Mouse (Mus musculus) right cerebral cortex, postnatal 25 days (tissue): Measurements from ENCODE around the gene Prdm10.

ENCODE experiments used
- DNase-seq: peaks from one replicate; pipeline ENCODE4 v3.0.0; 2022

Prdm10 gene

DNA sequence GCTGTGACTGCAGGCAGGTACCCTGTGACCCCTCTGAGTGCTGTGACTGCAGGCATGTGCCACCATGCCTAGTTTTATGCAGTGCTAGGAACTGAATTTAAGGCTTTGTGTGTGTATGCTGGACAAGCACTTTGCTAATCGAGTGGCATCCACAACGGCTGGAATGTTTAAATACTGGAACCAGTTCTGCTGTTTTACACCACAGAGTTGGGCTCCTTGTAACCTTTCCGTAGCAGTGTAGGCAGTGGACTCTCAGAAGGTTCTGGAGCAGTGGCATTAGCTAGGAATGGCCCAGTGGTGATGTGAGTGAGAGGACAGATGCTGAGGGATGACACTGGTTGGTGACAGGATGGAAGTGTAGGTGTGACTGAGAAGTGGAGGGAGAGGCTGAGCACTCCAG lies 26.9 kb downstream of the Prdm10 start:
- no peak for DNase-seq

DNA sequence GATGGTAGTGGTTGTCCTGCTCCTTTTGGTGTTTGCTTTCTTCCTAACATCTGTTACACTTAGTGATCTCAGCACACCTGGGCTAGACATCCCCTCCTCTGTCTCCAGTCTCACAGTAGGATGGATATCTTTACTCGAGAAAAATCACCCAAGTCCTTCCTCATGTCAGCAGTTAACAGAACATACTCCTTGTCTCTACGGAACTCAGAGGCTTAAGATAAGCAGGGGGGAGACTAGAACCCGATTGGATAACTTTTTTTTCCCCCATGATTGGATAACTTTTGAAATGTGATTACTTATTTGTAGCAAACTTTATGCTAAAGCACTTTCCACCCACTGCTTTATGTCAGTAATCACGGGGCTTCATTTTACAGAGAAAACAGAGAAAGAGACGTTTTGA lies 28.7 kb downstream of the Prdm10 start:
- DNase-seq: no peak

DNA sequence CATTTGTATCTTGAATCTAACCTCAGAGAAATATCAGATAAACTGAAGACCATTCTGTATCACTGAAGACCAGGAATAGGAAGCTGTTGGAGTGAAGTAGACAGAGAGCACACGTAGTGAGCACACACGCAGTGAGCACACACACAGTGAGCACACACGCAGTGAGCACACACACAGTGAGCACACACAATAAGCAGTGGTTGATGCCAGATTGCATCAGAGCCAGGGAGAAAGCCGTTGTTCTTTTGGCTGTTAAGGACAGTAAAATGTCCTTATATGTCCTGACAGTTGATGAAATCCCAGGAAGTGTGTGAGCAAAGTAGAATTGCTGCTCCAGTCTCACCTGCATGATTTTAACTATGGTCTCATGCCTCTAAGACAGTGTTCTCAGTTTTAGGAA lies 30.3 kb downstream of the Prdm10 start:
- no peak for DNase-seq

DNA sequence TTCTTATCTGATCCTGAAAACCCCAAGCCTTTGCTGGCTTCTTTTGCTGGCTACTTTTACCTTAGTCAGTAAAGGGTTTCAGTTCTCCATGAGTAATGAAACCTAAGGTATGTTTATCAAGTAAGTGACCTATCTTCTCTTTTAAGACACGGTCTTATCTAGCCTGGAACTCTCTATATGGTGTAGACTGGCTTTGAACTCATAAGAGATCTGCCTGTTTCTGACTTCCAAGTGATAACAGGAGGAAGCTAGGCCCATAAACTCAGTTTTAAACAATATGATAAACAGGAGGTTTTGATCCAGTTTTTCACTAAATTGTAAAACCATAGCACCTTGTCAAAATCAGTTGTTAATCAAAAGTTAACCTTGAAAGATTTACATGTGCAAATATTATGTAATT lies 33.5 kb downstream of the Prdm10 start:
- no peak for DNase-seq

DNA sequence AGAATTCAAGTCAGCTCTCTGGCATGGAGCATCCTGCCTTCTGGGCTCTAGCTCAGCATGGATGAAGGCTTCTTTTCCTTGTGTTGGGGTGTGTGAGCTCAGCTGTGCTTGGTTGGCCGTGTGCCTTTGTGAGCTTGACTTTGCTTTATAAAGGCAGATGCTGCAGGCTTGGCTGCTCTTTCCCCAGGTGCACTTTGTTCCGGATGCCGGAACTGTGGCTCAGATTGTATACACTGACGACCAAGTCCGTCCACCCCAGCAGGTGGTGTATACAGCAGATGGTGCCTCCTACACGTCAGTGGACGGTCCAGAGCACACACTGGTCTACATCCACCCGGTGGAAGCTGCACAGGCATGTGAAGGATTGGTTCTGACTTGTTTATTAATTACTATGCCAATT lies 35.6 kb downstream of the Prdm10 start:
- no peak for DNase-seq

DNA sequence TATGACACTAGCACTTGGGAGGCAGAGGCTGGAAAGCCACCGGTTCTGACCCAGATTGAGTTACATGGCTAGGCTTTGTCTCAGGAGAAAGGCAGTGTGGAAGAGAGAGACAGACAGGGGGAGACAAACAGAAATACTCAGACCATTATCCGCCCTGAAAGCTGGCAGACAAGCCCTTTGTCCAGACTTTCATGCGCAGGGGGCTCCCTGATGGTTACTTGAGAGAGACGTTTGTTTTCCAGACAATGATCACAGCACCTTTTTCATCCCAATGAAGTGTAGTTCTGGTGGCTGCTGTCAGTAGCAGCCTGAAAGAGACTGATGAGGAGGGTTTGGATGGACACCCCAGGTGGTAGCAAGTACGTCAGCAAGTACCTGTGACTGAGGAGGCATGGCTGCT lies 38.6 kb downstream of the Prdm10 start:
- no peak for DNase-seq

DNA sequence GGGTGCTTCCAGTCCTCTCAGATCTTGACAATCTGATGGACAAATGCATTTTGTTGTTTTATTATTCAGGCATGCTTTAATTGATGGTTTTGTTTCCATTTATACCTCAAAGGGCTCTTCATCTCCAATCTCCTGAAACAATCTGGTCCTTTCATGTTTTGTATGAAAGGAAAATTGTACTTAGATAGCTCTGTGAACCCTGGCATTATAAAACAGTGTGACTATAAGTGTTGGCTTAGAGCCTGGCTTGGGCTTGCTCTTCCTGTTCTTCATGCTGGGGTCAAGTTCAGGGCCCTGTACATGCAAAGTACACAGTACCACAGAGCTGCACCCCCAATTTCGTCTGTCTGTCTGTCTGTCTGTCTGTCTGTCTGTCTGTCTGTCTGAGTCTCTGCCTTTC lies 40.4 kb downstream of the Prdm10 start:
- DNase-seq: no peak

DNA sequence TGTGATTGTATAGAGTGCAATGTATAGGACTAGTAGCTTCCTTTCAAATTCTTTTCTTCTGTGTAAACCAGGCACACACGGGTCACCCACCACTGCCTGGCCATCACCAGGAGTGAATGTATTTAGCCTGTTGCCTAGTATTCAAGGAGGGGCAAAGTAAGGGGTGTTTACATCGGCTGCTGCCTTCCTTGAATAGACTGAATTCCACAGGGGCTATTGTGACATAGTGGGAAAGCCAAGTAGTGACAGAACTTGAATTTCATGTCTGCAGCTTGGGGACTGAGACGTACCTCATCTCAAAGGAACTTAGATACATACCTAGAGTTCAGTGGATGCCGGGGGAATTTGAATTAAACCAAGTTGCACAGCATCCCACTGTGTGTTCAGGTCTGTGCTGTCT lies 41.2 kb downstream of the Prdm10 start:
- DNase-seq: no peak

DNA sequence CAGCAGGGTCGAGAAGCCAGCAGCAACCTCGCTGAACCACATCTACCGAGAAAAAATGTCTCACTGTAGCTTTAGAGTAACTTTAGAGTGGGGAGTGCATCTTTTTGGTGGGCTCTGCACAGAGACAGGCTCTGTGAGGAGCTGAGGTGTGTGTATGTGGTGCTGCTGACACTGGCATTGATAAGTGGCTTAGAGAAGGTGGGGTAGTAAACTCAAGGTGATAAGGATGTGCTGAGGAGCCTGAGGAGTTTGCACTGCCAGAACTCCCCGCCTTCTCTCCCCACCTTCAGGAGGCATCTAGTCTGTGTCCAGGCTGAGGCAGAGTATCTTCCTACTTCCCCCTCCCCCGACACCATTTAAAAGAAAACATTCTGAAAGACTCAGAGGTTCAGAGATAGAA lies 41.8 kb downstream of the Prdm10 start:
- DNase-seq: no peak

DNA sequence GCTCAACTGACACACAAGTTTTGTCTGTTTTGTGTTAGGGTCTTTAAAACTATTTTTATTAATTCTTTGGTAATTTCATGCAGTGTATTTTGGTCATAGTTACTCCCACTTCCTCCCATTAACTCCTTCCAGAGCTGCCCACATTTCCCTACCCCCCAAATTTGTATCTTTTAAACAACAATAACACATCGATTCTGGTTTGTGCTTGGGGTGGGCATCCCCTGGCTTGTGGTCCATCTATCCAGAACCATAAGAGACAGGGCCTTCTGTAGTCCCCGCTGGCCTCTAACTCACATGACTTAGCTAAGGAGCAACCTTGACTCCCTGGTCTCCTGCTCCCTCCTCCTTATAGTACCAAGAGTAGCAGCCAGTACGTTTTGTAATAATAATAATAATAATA lies 50.5 kb downstream of the Prdm10 start:
- no peak for DNase-seq

DNA sequence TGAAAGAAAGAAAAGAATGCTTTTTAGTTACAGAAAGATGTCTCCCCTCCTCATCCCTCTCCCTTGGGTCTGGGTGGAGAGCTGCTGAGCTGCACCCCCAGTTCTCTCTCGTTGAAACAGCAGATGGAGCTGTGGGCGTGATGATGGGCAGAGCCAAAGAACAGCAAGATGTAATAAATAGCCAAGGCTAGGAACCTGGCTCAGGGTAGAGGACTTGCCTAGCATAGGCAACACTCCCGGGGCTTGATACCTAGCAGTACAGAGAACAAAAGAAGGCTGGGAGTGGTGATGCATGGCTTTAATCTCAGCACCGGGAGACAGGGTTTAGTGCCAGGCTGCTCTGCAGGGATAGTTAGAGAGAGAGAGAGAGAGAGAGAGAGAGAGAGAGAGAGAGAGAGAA lies 50.9 kb downstream of the Prdm10 start:
- DNase-seq: peak; percentile 74

DNA sequence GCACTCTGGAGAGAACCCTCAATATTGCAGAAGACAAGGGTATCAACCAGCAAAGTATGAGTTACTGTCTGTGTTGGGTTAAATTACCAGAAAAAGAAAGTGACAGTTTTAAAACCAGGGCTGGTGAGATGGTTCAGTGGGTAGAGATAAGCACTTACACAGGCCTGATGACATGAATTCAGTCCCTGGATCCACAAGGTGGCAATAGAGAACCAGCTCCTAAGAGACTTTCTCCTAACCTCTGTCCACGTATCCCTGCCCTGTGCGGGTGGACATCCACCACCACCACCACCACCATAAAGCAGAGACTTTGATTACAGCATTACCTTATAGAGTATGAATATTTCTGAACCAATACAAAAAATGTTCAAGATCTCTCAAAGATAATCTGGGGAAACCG lies 51.6 kb downstream of the Prdm10 start:
- DNase-seq: no peak

DNA sequence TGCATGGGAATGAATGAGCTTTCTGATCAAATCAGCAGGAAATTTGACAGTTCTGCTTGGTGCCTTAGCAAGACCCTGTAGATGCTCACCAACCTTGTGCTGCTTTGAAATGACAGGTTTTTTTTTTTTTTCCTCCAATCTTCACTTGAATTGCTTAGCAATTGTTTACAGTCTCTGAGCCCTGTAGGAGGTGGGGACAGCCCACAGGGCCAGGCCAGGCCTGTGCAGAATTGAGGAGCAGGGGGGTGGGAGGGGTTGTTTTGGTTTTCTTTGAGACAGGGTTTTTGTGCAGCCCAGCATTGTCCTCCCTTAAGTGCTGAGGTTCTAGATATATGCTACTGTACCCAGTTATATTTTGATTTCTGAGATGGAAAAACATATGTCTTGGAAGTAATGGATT lies 52.5 kb downstream of the Prdm10 start:
- DNase-seq: no peak

DNA sequence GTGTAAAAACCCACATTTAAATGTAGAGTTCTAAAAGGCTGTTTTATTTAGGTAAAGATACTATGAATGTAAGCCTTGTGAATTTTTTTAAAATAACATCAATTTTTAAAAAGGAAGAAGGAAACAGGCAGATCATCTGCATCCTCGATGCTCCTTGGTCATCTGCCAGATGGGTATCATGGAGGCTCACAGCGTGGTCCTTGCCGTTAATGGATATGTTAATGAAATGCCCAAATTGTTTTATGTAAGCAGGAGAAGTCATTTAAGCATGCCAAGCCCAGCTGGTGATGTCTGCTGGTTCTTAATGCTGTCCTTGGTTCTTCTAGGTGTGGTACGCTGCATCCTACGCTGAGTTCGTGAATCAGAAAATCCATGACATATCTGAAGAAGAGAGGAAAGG lies 54.7 kb downstream of the Prdm10 start:
- no peak for DNase-seq

DNA sequence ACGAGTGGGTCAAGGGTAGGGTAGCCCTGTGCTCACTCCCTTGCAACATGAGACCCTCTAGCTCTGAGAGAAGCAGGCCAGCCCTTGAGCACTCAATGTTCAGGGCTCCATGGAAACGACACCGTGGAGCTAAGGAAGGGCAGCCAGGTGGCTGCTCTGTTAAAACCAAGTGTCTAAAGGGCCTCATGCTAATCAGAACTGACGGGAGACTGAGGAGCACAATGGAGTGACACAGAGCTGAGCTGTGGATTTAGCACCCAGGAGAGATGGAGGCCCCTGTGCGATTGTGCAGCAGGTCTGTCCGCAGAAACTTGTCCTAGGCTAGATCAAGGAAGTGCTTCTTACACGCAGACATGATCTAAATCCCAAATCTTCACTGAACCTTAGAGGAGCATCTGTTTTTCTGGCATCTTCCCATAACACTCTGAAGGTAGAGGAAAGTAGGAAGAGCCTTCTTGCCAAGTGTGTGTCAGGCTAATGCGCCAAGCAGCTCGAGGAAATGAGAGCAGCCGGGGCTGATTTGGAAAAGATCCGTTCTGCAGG lies 64.0 kb downstream of the Prdm10 start:
- peak; percentile 18 for DNase-seq

DNA sequence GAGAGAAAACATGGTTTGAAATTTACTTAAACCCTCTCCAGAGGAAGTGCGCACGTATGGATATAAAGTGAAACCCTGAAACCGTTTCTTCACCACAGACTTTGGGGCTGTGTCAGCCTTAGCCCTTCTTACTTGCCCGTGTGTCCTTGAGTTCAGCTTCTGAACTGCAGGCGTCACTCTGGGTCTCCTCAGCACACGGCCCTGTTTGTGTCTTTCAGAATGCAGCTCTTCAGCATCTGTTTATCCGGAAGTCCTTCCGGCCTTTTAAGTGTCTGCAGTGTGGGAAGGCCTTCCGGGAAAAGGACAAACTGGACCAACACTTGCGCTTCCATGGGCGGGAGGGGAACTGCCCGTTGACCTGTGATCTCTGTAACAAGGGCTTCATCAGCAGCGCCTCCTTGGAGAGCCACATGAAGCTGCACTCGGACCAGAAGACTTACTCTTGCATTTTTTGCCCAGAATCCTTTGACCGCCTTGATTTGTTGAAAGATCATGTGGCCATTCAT lies 66.3 kb downstream of the Prdm10 start:
- no peak for DNase-seq

DNA sequence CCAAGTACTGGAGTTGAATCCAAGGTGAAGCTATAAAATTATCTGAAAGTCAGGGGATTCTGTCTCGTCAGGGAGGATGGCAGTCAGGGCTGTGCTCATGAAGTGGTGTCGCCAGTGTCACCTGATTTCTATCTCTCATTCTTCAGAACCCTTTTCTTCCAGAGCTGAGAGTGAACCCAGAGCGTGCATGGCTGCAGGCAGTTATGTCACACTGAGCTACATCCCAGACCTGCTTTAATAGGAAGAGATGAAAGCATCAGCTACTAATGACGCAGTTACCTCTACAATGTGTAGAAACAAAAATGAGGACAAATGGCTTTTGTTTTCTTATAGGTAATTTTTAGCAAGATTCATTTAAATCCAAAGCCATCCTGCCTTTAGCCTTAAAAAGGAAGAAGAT lies 68.1 kb downstream of the Prdm10 start:
- DNase-seq: no peak

DNA sequence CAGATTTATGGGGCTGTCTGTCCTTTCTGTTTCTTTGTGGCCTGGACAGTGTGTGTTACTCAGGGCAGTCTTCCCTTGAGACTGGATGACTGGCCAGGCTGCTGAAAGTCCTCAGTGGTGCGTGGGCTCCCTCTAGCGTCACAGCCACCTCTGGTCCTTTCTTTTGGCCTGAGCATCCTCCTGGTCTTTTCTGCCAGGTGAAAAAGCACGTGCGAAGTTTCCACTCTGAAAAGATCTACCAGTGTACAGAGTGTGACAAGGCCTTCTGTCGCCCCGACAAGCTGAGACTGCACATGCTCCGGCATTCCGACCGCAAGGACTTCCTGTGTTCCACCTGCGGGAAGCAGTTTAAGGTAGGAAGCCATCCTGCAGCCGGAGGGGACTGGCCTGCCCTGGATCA lies 68.6 kb downstream of the Prdm10 start:
- DNase-seq: peak; percentile 45

DNA sequence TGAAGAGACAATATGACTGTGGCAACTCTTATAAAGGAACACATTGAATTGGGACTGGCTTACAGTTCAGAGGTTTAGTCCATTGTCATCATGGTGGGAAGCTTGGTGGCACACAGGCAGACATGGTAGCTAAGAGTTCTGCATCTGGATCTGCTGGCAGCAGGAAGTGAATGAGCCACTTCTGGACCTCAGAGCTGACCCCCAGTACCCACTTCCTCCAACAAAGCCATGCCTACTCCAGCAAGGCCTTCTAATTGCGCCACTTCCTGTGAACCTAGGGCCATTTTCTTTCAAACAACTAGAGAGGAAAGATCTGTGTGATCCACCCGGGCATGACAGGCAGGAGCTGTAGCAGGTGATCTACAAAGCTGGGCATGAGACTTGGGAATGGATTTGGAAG lies 72.4 kb downstream of the Prdm10 start:
- no peak for DNase-seq

DNA sequence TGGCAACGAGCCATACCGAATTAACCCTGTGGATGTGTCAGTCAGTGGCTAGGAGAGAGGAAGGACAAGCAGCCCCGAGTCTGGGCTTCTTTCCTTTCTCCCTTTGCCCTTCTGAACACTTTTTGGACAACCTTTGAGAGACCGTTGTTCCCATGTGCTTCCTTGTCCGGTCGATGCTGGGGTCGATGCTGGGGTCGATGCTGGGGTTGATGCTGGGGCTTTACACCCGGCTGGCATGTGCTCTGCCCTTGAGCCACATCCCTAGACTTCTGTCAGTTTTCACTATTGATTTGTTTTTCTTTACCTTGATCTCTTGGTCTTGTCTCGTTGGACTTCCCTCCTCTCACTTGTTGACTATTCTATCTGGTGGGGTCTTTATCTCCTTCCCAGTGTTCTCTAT lies 73.2 kb downstream of the Prdm10 start:
- no peak for DNase-seq

DNA sequence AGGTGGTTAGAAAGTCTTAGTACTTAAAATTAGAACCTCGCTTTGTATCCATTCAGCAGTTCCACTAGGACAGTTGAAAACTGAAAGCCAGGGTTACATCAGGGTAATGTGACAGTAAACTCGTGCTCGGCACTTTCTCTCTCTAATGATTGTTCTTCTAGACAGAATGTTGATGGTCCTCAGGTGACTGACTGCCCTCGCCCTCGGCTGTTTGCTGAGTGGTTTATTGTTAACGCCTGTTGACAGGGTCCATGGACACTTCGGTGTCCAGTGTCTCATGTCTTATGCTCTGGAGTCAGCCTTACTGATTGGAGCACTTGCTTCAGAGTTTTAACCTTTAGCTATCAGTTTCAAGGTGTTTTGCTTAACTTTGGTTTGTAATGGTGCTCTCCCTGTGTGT lies 73.7 kb downstream of the Prdm10 start:
- no peak for DNase-seq

DNA sequence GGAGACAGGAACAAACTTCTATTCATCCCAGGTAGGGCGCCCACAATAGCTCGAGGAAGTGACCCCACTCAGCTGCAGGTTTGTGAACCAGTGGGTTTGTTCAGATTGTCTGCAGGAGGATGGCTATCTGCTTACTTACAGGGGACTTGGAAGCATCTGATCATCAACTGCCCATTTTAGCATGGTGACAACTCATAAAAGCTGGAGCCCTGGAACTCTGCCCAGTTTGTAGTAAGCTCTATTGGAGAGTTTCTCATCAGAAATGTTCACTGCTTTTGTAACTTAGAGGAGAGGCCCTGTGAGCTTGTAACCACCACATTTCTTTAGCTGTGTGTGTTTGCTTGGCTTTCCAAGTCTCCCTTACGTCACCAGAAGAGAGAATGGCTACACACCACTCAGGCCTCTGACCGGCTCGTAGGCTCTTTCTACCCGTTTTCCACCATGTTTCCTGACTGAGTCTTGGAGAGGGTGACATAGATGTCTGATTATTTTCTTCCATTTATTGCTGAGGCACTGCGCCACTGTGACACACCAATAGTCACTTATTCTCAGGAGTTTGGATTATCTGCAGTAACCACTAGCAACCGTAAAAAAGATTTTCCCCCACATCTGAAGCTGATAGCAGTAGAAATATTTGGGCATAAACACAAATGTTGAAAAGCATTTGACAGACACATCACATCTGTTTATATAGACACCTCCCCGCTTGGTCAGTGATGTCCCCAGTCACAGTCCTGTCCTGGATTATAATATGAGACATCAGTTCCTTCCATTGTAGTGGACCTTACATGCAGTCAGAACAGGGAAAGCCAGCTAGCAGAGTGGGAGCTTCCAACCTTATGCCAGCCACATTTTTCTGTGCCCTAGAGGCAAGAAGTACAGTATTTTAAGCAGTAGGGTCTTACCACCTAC lies 83.6 kb downstream of the Prdm10 start:
- DNase-seq: no peak

DNA sequence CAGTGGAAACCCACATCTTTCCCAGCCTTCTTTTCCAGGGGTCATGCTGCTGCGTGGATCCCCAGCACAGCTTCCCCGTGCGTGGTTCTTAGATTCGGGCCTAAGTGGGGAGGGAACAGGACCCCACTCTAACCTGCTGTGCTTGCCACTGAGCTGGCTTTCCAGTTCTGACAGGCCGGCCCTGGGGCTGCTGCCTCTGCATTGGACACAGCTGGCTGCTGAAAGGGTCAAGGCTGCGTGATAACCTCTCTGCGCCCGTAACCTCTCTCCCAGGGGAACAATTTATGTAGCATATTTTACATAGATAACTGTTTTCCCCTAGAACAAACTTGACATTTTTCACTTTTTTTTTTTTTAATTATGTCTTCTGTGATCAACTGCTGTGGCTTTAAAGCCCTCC lies 84.7 kb downstream of the Prdm10 start:
- DNase-seq: no peak

DNA sequence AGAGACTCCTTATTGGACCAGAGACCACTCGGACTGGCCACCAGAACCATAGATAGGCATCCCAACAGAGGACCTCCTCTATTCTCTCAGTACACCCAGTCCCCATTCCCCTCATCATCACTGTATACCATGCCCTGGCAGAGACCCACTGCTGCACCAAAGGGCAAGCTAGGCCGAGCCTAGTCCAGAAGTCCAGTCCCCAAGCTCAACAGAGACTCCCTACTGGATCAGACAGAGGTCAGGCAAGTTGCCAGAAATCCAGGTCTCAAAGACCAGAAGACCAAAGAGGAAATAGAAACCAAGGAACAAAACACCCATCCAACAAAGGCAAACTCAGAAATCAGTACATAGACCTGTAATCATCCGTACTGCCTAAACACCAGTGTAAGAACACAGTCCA lies 91.4 kb downstream of the Prdm10 start:
- no peak for DNase-seq

DNA sequence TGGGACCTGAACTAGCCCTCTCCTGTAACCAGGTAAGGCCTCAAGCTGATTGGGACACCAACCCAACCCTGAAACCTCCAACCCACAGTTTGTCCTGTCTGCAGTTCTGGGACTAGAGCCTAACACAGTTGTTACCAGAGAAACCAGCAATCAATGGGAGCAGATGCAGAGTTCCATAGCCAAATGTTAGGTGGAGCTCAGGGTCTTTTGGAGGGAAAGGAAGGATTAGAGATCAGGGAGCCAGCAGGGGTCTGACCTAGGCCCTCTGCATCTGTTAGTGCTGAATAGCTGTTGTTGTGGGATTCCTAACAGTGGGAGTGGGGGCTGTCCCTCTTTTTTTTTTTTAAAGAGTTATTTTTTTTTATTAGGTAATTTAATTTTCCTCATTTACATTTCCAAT lies 96.3 kb downstream of the Prdm10 start:
- no peak for DNase-seq
